In the genomic region with DNA sequence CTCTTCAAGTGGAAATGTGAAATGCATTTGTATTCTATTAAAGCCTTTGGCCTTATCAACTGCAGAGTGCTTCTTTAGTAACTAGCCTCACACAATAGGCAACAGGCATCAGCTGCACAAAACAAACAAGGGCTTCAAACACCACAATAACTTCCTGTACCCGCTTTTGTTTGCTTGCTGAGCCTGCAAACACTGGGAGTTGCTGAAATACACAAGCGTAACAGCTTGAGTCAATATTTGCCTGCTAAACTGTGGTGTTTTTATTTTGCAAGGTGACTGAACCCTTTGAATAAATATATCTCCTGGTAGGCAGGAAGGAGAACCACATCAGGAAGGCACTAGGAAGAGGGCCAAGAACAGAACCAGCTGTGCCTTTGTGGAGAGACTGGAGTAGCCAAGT, we compare ENCODE assay signal across 19 mouse cellular contexts.
DNase-seq lines count a peak whose midpoint lies in the region; ATAC-seq and TF ChIP-seq lines count a peak whose summit lies in the region.
"Had no signal": no experiment of that assay in that cellular context is flagged by ENCODE, and none has a peak within 500 bp of the region (broad histone marks: within the 10 kb centered on the region; RNA-seq: fewer than 3 reads in every experiment).

No protein-coding gene starts in this region.

- ATAC-seq in forebrain, postnatal 0 days, result no peak
- ATAC-seq in forebrain, embryonic 12.5 days (ENCODE audit: low FRiP score), result no peak
- no peak for ATAC-seq in midbrain, embryonic 14.5 days (ENCODE audit: low FRiP score, low TSS enrichment)
- ATAC-seq in monocyte, adult 5-6 weeks (replicated peaks; ENCODE audit: insufficient number of reproducible peaks, low FRiP score, low TSS enrichment, poor library complexity, severe bottlenecking), result no peak
- ATAC-seq: inflammation-experienced regulatory T-cells, adult 6 months had no signal

- no peaks in the 10 kb centered on the region for H3K9me3 ChIP-seq in forebrain, postnatal 0 days (ENCODE audit: low read length)
- no peaks in the 10 kb centered on the region for H3K9me3 ChIP-seq in forebrain, embryonic 12.5 days
- H3K9me3 ChIP-seq in midbrain, embryonic 14.5 days (ENCODE audit: control insufficient read depth, low read length), result no peaks in the 10 kb centered on the region
- no peaks in the 10 kb centered on the region for H3K9me3 ChIP-seq in midbrain, embryonic 10.5 days (replicated peaks)
- H3K9me3 ChIP-seq: heart, embryonic 15.5 days; hindbrain, embryonic 10.5 days; kidney, embryonic 15.5 days had no signal

- WGBS in forebrain, postnatal 0 days, result 37% methylated on average over 2 of the region's 2 CpGs
- 26% methylated on average over 2 of the region's 2 CpGs for WGBS in forebrain, embryonic 12.5 days
- WGBS in midbrain, embryonic 14.5 days, result 55% methylated on average over 2 of the region's 2 CpGs
- WGBS in midbrain, embryonic 10.5 days, result 52% methylated on average over 2 of the region's 2 CpGs
- WGBS in lung, adult 2 months, result 30% methylated on average over 2 of the region's 2 CpGs

- no peak for TF ChIP-seq CTCF in forebrain, postnatal 0 days (IDR thresholded peaks at IDR 0.05; ENCODE audit: low read depth)
- no peak for TF ChIP-seq CTCF in lung, adult 2 months (IDR thresholded peaks at IDR 0.05; ENCODE audit: insufficient read depth, low read length)

- H3K9ac ChIP-seq in forebrain, postnatal 0 days, result no peak overlapping the region
- H3K9ac ChIP-seq in forebrain, embryonic 12.5 days, result no peak overlapping the region
- no peak overlapping the region for H3K9ac ChIP-seq in midbrain, embryonic 14.5 days (replicated peaks; ENCODE audit: low read length)
- H3K9ac ChIP-seq: heart, embryonic 15.5 days; kidney, embryonic 15.5 days had no signal

- H3K27ac ChIP-seq in forebrain, postnatal 0 days (ENCODE audit: low read depth, low read length), result no peak overlapping the region
- no peak overlapping the region for H3K27ac ChIP-seq in forebrain, embryonic 12.5 days
- H3K27ac ChIP-seq in midbrain, embryonic 14.5 days (replicated peaks; ENCODE audit: low read depth, low read length), result no peak overlapping the region
- H3K27ac ChIP-seq in midbrain, embryonic 10.5 days (replicated peaks), result no peak overlapping the region
- H3K27ac ChIP-seq: heart, embryonic 15.5 days; hindbrain, embryonic 10.5 days; kidney, embryonic 15.5 days; macrophage had no signal

- H3K4me2 ChIP-seq in forebrain, postnatal 0 days (ENCODE audit: low read depth), result no peak overlapping the region
- H3K4me2 ChIP-seq in forebrain, embryonic 12.5 days, result no peak overlapping the region
- H3K4me2 ChIP-seq in midbrain, embryonic 14.5 days (ENCODE audit: low read length), result no peak overlapping the region
- H3K4me2 ChIP-seq: heart, embryonic 15.5 days; kidney, embryonic 15.5 days had no signal

- no peaks in the 10 kb centered on the region for H3K4me1 ChIP-seq in forebrain, postnatal 0 days (ENCODE audit: insufficient read depth)
- H3K4me1 ChIP-seq in forebrain, embryonic 12.5 days, result no peaks in the 10 kb centered on the region
- no peaks in the 10 kb centered on the region for H3K4me1 ChIP-seq in midbrain, embryonic 14.5 days (ENCODE audit: control insufficient read depth, insufficient read depth, low read length)
- no peaks in the 10 kb centered on the region for H3K4me1 ChIP-seq in midbrain, embryonic 10.5 days
- H3K4me1 ChIP-seq in lung, adult 2 months (ENCODE audit: control insufficient read depth, insufficient read depth, low read length), result peaks cover 6% of the 10 kb centered on the region
- H3K4me1 ChIP-seq: heart, embryonic 15.5 days; hindbrain, embryonic 10.5 days had no signal

- no peak overlapping the region for H3K4me3 ChIP-seq in forebrain, postnatal 0 days (ENCODE audit: low read depth, low read length)
- no peak overlapping the region for H3K4me3 ChIP-seq in forebrain, embryonic 12.5 days (replicated peaks)
- no peak overlapping the region for H3K4me3 ChIP-seq in midbrain, embryonic 14.5 days (replicated peaks; ENCODE audit: low read depth, low read length)
- no peak overlapping the region for H3K4me3 ChIP-seq in midbrain, embryonic 10.5 days
- no peak overlapping the region for H3K4me3 ChIP-seq in lung, adult 2 months (replicated peaks; ENCODE audit: extremely low read depth, low read depth, low read length)
- H3K4me3 ChIP-seq: heart, embryonic 15.5 days; hindbrain, embryonic 10.5 days; kidney, embryonic 15.5 days had no signal

- no peak for TF ChIP-seq POLR2A in lung, adult 2 months (IDR thresholded peaks at IDR 0.05; ENCODE audit: borderline replicate concordance, extremely low read depth, low read depth, low read length)

- peak; percentile 8 for DNase-seq in forebrain, postnatal 0 days
- peak; percentile 8 for DNase-seq in midbrain, embryonic 14.5 days
- DNase-seq in midbrain, embryonic 10.5 days (ENCODE audit: low spot score), result no peak
- DNase-seq in lung, adult 2 months, result peak; percentile 5
- DNase-seq in lung, postnatal 36 days, result peak; percentile 62
- DNase-seq in gastrocnemius, postnatal 10 days, result no peak
- DNase-seq: adrenal gland, adult 2 months; cerebellum, adult 11-12 months; cerebellum, postnatal 25 days; heart, adult 18-20 months; right cerebral cortex, adult 18-20 months; thymus, adult 2 months had no signal

- H3K36me3 ChIP-seq in forebrain, postnatal 0 days (ENCODE audit: insufficient read depth), result no peaks in the 10 kb centered on the region
- H3K36me3 ChIP-seq in forebrain, embryonic 12.5 days (replicated peaks), result no peaks in the 10 kb centered on the region
- no peaks in the 10 kb centered on the region for H3K36me3 ChIP-seq in midbrain, embryonic 14.5 days (ENCODE audit: control insufficient read depth, insufficient read depth, low read length)
- H3K36me3 ChIP-seq in midbrain, embryonic 10.5 days, result no peaks in the 10 kb centered on the region
- H3K36me3 ChIP-seq: heart, embryonic 15.5 days; hindbrain, embryonic 10.5 days; kidney, embryonic 15.5 days had no signal

- H3K27me3 ChIP-seq in forebrain, postnatal 0 days (ENCODE audit: insufficient read depth, low read length), result no peaks in the 10 kb centered on the region
- H3K27me3 ChIP-seq in forebrain, embryonic 12.5 days, result no peaks in the 10 kb centered on the region
- H3K27me3 ChIP-seq in midbrain, embryonic 14.5 days (ENCODE audit: control insufficient read depth, insufficient read depth, low read length), result no peaks in the 10 kb centered on the region
- H3K27me3 ChIP-seq in midbrain, embryonic 10.5 days (ENCODE audit: low read depth, poor library complexity, severe bottlenecking), result peaks cover 10% of the 10 kb centered on the region
- H3K27me3 ChIP-seq: heart, embryonic 15.5 days; kidney, embryonic 15.5 days had no signal

Comparison
In these comparisons a context has a peak if more than half of its experiments do, and no peak if none do; other contexts are left out.
1. DNase-seq: peak in forebrain, postnatal 0 days (single experiment), midbrain, embryonic 14.5 days (single experiment), lung, adult 2 months (single experiment) and lung, postnatal 36 days (single experiment); none in midbrain, embryonic 10.5 days (single experiment) and gastrocnemius, postnatal 10 days (single experiment).